Mouse (Mus musculus) spleen, postnatal 4 days (tissue): ENCODE data around the gene 1600014C23Rik.

Experiments
- DNase-seq, 2 experiments: peaks; one replicate each; pipeline ENCODE4 v3.0.0; 2022; ENCODE audit warnings: low spot score in 2 of 2

The 1600014C23Rik gene

DNA sequence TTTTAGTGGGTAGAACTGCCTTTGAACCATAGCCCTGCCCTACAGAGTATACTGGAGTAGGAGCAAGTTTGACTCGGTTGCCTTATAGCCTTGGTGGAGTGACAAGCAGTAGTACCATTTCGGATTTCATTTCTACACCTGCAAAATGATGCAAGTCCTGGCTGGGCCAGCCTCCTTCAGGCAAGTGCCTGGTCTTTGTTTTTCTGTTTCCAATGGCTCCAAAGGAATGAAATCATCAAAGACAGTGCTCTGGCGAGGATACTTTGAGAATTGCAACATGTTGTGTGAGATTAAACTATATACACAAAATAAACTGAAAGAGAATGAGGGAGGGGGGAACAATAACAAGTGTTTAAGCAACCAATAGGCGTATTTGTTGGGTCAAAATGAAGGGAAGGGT lies 43.6 kb downstream of the 1600014C23Rik start:
- no peak for DNase-seq

- no peak for DNase-seq
Measured at GRCm38 (mm10) chr17:45689120-45689519, 44.5 kb downstream of the 1600014C23Rik start.

- no peak for DNase-seq
Measured at GRCm38 (mm10) chr17:45686716-45687115, 46.9 kb downstream of the 1600014C23Rik start, which contains the start of gene Tmem63b. Gene Tmem63b, minus strand, starts transcription at chr17:45686905.

GRCm38 (mm10) chr17:45686093-45686619 lies 47.5 kb downstream of the 1600014C23Rik start, which contains the start of gene Mrpl14:
Gene Mrpl14, plus strand, starts transcription at chr17:45686322.
- DNase-seq = peak; percentile 91 to 98

GRCm38 (mm10) chr17:45685171-45686092 lies 48.2 kb downstream of the 1600014C23Rik start:
- peak; percentile 49 to 84 for DNase-seq

DNA sequence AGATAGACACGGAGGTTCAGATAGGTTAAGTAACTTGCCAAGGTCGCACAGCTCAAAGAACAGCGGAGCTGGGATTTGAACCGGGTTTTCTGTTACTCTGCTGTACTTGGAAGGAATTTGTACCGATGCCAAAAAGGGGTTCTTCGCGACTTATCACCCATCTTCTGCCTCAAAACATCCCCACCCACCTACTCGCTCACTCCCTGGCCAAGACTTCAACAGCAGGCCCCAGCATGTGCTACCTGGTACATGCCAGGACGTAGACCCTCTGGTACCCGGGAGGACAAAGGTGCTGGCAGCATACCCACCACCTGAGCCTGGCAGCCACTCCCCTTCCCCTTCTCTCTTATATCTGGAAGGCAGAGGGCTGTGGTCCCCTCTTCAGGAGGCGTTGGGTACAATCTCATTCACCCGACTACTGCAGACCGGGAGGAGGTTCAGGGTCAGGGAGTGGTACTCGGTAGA lies 48.9 kb downstream of the 1600014C23Rik start:
- no peak for DNase-seq
